Mouse (Mus musculus): ENCODE data around the gene Ice2. TPM values are rescaled to one million over a fixed set of nuclear protein-coding genes. Genes with fewer than 3 reads are reported as not detected.

The Ice2 gene
- polyA plus RNA-seq, 1 experiment from 2014 or later = 5.9 TPM

GRCm38 (mm10) chr9:69368071-69368470, 29.6 kb upstream of the Ice2 start:
- ATAC-seq (ENCODE audit: low read depth) = no peak
- H3K4me3 ChIP-seq (ENCODE audit: low read depth, low read length) = no peak overlapping the region
- H3K4me2 ChIP-seq (ENCODE audit: low read depth, low read length) = no peak overlapping the region
- H3K4me1 ChIP-seq (ENCODE audit: control insufficient read depth, low read depth, low read length) = no peaks in the 10 kb centered on the region
- 60% methylated on average over 8 of the region's 8 CpGs for WGBS (ENCODE audit: insufficient replicate concordance)
- no peaks in the 10 kb centered on the region for H3K27me3 ChIP-seq (ENCODE audit: control insufficient read depth, insufficient read depth, low read depth, low read length)
- no peak overlapping the region for H3K9ac ChIP-seq (ENCODE audit: low read depth, low read length)
- H3K9me3 ChIP-seq (replicated peaks; ENCODE audit: control insufficient read depth, low read length) = no peaks in the 10 kb centered on the region
- H3K27ac ChIP-seq (ENCODE audit: low read length) = no peak overlapping the region
- H3K36me3 ChIP-seq (ENCODE audit: control insufficient read depth, insufficient read depth) = no peaks in the 10 kb centered on the region

GRCm38 (mm10) chr9:69371046-69371724, 26.5 kb upstream of the Ice2 start:
- Histone ChIP-seq H3K27ac (ENCODE audit: low read length) (no peak overlapping the region), H3K9me3 (replicated peaks; ENCODE audit: control insufficient read depth, low read length) (no peaks in the 10 kb centered on the region), H3K36me3 (ENCODE audit: control insufficient read depth, insufficient read depth) (no peaks in the 10 kb centered on the region; the same call in 1 of the 2 replicates), H3K4me2 (ENCODE audit: low read depth, low read length) (no peak overlapping the region), H3K9ac (ENCODE audit: low read depth, low read length) (no peak overlapping the region), H3K4me3 (ENCODE audit: low read depth, low read length) (no peak overlapping the region), H3K4me1 (ENCODE audit: control insufficient read depth, low read depth, low read length) (no peaks in the 10 kb centered on the region), H3K27me3 (ENCODE audit: control insufficient read depth, insufficient read depth, low read depth, low read length) (no peaks in the 10 kb centered on the region)
- ATAC-seq (ENCODE audit: low read depth) = no peak
- WGBS (ENCODE audit: insufficient replicate concordance) = 66% methylated on average over 11 of the region's 11 CpGs

- Histone ChIP-seq H3K4me1 (ENCODE audit: control insufficient read depth, low read depth, low read length) (no peaks in the 10 kb centered on the region), H3K4me2 (ENCODE audit: low read depth, low read length) (no peak overlapping the region), H3K9me3 (replicated peaks; ENCODE audit: control insufficient read depth, low read length) (no peaks in the 10 kb centered on the region), H3K27me3 (ENCODE audit: control insufficient read depth, insufficient read depth, low read depth, low read length) (no peaks in the 10 kb centered on the region), H3K9ac (ENCODE audit: low read depth, low read length) (no peak overlapping the region), H3K27ac (ENCODE audit: low read length) (no peak overlapping the region), H3K36me3 (ENCODE audit: control insufficient read depth, insufficient read depth) (peaks cover 5% of the 10 kb centered on the region), H3K4me3 (ENCODE audit: low read depth, low read length) (no peak overlapping the region)
- 34% methylated on average over 4 of the region's 4 CpGs for whole genome bisulfite sequencing (ENCODE audit: insufficient replicate concordance)
- ATAC-seq (ENCODE audit: low read depth) = no peak
Observed at GRCm38 (mm10) chr9:69372871-69373270, 24.8 kb upstream of the Ice2 start.

- Histone ChIP-seq H3K4me2 (ENCODE audit: low read depth, low read length) (no peak overlapping the region), H3K9me3 (replicated peaks; ENCODE audit: control insufficient read depth, low read length) (no peaks in the 10 kb centered on the region), H3K27me3 (ENCODE audit: control insufficient read depth, insufficient read depth, low read depth, low read length) (no peaks in the 10 kb centered on the region), H3K4me3 (ENCODE audit: low read depth, low read length) (no peak overlapping the region), H3K27ac (ENCODE audit: low read length) (no peak overlapping the region), H3K36me3 (ENCODE audit: control insufficient read depth, insufficient read depth) (peaks cover 5% of the 10 kb centered on the region), H3K4me1 (ENCODE audit: control insufficient read depth, low read depth, low read length) (no peaks in the 10 kb centered on the region), H3K9ac (ENCODE audit: low read depth, low read length) (no peak overlapping the region)
- ATAC-seq (ENCODE audit: low read depth) = no peak
- WGBS (ENCODE audit: insufficient replicate concordance) = 55% methylated on average over 4 of the region's 4 CpGs
Observed at GRCm38 (mm10) chr9:69376982-69377653, 20.6 kb upstream of the Ice2 start.

GRCm38 (mm10) chr9:69377654-69378045, 20.1 kb upstream of the Ice2 start:
- no peak for ATAC-seq (ENCODE audit: low read depth)
- Histone ChIP-seq H3K4me2 (ENCODE audit: low read depth, low read length) (no peak overlapping the region), H3K4me1 (ENCODE audit: control insufficient read depth, low read depth, low read length) (no peaks in the 10 kb centered on the region), H3K27me3 (ENCODE audit: control insufficient read depth, insufficient read depth, low read depth, low read length) (no peaks in the 10 kb centered on the region), H3K4me3 (ENCODE audit: low read depth, low read length) (no peak overlapping the region), H3K27ac (ENCODE audit: low read length) (no peak overlapping the region), H3K36me3 (ENCODE audit: control insufficient read depth, insufficient read depth) (peaks cover 5% of the 10 kb centered on the region), H3K9me3 (replicated peaks; ENCODE audit: control insufficient read depth, low read length) (no peaks in the 10 kb centered on the region), H3K9ac (ENCODE audit: low read depth, low read length) (no peak overlapping the region)
- 56% methylated on average over 3 of the region's 3 CpGs for WGBS (ENCODE audit: insufficient replicate concordance)

GRCm38 (mm10) chr9:69380546-69380945, 17.2 kb upstream of the Ice2 start:
- Histone ChIP-seq H3K36me3 (ENCODE audit: control insufficient read depth, insufficient read depth) (peaks cover 5% of the 10 kb centered on the region), H3K27me3 (ENCODE audit: control insufficient read depth, insufficient read depth, low read depth, low read length) (no peaks in the 10 kb centered on the region), H3K9ac (ENCODE audit: low read depth, low read length) (no peak overlapping the region), H3K9me3 (replicated peaks; ENCODE audit: control insufficient read depth, low read length) (no peaks in the 10 kb centered on the region), H3K27ac (ENCODE audit: low read length) (no peak overlapping the region), H3K4me2 (ENCODE audit: low read depth, low read length) (no peak overlapping the region), H3K4me3 (ENCODE audit: low read depth, low read length) (no peak overlapping the region), H3K4me1 (ENCODE audit: control insufficient read depth, low read depth, low read length) (no peaks in the 10 kb centered on the region)
- no peak for ATAC-seq (ENCODE audit: low read depth)
- 32% methylated on average over 1 of the region's 1 CpGs for WGBS (ENCODE audit: insufficient replicate concordance)

GRCm38 (mm10) chr9:69381741-69382140, 16.0 kb upstream of the Ice2 start:
- Histone ChIP-seq H3K4me1 (ENCODE audit: control insufficient read depth, low read depth, low read length) (no peaks in the 10 kb centered on the region), H3K4me3 (ENCODE audit: low read depth, low read length) (no peak overlapping the region), H3K9me3 (replicated peaks; ENCODE audit: control insufficient read depth, low read length) (no peaks in the 10 kb centered on the region), H3K9ac (ENCODE audit: low read depth, low read length) (no peak overlapping the region), H3K4me2 (ENCODE audit: low read depth, low read length) (no peak overlapping the region), H3K27me3 (ENCODE audit: control insufficient read depth, insufficient read depth, low read depth, low read length) (no peaks in the 10 kb centered on the region), H3K36me3 (ENCODE audit: control insufficient read depth, insufficient read depth) (no peaks in the 10 kb centered on the region), H3K27ac (ENCODE audit: low read length) (no peak overlapping the region)
- no peak for ATAC-seq (ENCODE audit: low read depth)
- 57% methylated on average over 7 of the region's 7 CpGs for WGBS (ENCODE audit: insufficient replicate concordance)

- H3K4me3 ChIP-seq (ENCODE audit: low read depth, low read length) = no peak overlapping the region
- no peak overlapping the region for H3K4me2 ChIP-seq (ENCODE audit: low read depth, low read length)
- H3K9ac ChIP-seq (ENCODE audit: low read depth, low read length) = no peak overlapping the region
- no peaks in the 10 kb centered on the region for H3K36me3 ChIP-seq (ENCODE audit: control insufficient read depth, insufficient read depth)
- no peak for ATAC-seq (ENCODE audit: low read depth)
- 81% methylated on average over 17 of the region's 17 CpGs for WGBS (ENCODE audit: insufficient replicate concordance)
- H3K27ac ChIP-seq (ENCODE audit: low read length) = no peak overlapping the region
- H3K4me1 ChIP-seq (ENCODE audit: control insufficient read depth, low read depth, low read length) = no peaks in the 10 kb centered on the region
- no peaks in the 10 kb centered on the region for H3K27me3 ChIP-seq (ENCODE audit: control insufficient read depth, insufficient read depth, low read depth, low read length)
- no peaks in the 10 kb centered on the region for H3K9me3 ChIP-seq (replicated peaks; ENCODE audit: control insufficient read depth, low read length)
Observed at GRCm38 (mm10) chr9:69384475-69384874, 13.2 kb upstream of the Ice2 start.

GRCm38 (mm10) chr9:69384905-69385304, 12.8 kb upstream of the Ice2 start:
- Histone ChIP-seq H3K4me2 (ENCODE audit: low read depth, low read length) (no peak overlapping the region), H3K4me3 (ENCODE audit: low read depth, low read length) (no peak overlapping the region), H3K36me3 (ENCODE audit: control insufficient read depth, insufficient read depth) (no peaks in the 10 kb centered on the region), H3K9me3 (replicated peaks; ENCODE audit: control insufficient read depth, low read length) (no peaks in the 10 kb centered on the region), H3K4me1 (ENCODE audit: control insufficient read depth, low read depth, low read length) (no peaks in the 10 kb centered on the region), H3K27ac (ENCODE audit: low read length) (no peak overlapping the region), H3K9ac (ENCODE audit: low read depth, low read length) (no peak overlapping the region), H3K27me3 (ENCODE audit: control insufficient read depth, insufficient read depth, low read depth, low read length) (no peaks in the 10 kb centered on the region)
- 51% methylated on average over 1 of the region's 1 CpGs for WGBS (ENCODE audit: insufficient replicate concordance)
- ATAC-seq (ENCODE audit: low read depth) = no peak
